Mouse (Mus musculus) E14TG2a.4 (cell line): ENCODE measurements around the gene Gm128.

Source experiments
- CTCF ChIP-seq: conservative IDR thresholded peaks from 2 replicates; pipeline ENCODE4 v1.5.1; 2014; ENCODE audit warnings: low read length
- NANOG ChIP-seq: IDR thresholded peaks from 2 replicates; pipeline ENCODE4 v1.6.1; 2014; ENCODE audit warnings: borderline replicate concordance, low read length, mixed read lengths

DNA sequence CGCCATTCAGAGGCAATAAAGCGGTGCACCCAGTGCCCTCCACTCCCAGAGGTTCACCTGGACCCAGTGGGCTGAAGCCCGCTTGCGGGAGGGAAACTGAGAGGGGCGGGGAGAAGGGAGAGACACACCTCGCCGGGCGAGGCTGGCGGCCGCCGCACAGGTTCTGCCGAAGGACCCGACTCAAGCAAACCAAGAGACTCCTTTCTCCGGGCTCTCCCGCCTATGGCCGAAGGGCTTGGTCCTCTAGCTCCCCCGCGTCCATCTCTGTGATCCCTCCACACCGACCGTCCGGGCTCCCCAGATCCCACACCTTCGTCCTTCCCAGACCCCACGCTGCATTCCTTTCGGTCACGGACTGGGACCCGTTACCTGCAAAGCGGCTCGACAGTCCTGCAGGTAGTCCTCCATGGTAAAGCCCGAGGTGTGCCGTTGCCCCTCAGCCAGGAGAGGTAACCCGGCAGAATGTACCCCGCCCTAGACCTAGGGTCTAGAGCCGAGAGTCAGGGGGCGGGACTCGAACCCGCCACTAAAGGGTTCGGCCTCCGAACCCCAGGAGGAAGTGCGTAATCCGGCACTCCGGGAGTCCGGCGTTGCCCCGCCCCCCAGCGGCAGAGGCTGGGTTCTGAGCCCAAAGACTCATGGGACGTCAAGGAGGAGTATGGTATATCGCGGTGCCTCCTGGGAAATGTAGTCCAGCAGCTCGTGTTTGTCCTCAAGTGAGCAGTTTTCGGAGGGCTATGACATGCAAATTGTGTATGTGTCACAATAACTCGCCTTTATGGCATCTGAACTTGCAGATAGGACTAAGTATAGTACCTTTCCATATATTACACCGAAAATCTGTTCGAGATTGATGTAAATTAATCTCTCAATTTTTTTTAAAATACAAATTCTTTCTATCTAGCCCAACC is 40.1 kb upstream of the Gm128 start, which contains the start of the genes Mindy1 and Prune1:
- TF ChIP-seq CTCF, result no peak
- no peak for TF ChIP-seq NANOG
